Mouse (Mus musculus) embryonic facial prominence, embryonic 11.5 days (tissue): ENCODE measurements around the gene Klf6. TPM values are rescaled to one million over a fixed set of nuclear protein-coding genes. Genes with fewer than 3 reads are reported as not detected.

Experiments used
- ATAC-seq: fragments of 200-750 bp; cut with Nextera tagmentation; replicated peaks from 2 replicates; pipeline ENCODE4 v1.8.0; 2017; ENCODE audit warnings: low read depth; ENCODE audit not compliant: insufficient number of reproducible peaks, low FRiP score, low TSS enrichment
- DNase-seq: peaks from one replicate; pipeline ENCODE4 v3.0.0-alpha.2; 2015; ENCODE audit warnings: low spot score
- H3K27ac ChIP-seq: fragments of 300-500 bp; sonication (generic); replicated peaks from 2 replicates; pipeline ENCODE4 v1.5.1; 2014; ENCODE audit warnings: mild to moderate bottlenecking, low read depth, low read length, control low read depth
- H3K27me3 ChIP-seq: fragments of 300-500 bp; sonication (generic); 2 replicates; pipeline ENCODE4 v1.6.1; 2014; ENCODE audit warnings: mild to moderate bottlenecking, low read length, moderate library complexity, mixed read lengths; ENCODE audit not compliant: control insufficient read depth, insufficient read depth
- H3K36me3 ChIP-seq: fragments of 300-500 bp; sonication (generic); replicated peaks from 2 replicates; pipeline ENCODE4 v1.6.1; 2014; ENCODE audit warnings: low read depth, mild to moderate bottlenecking, low read length, moderate library complexity, mixed read lengths; ENCODE audit not compliant: control insufficient read depth, insufficient read depth
- H3K4me1 ChIP-seq: fragments of 300-500 bp; sonication (generic); 2 replicates; pipeline ENCODE4 v1.6.1; 2014; ENCODE audit warnings: low read length, mixed read lengths; ENCODE audit not compliant: control insufficient read depth, insufficient read depth
- H3K4me2 ChIP-seq: fragments of 300-500 bp; sonication (generic); 2 replicates; pipeline ENCODE4 v1.6.1; 2014; ENCODE audit warnings: low read depth, mild to moderate bottlenecking, control low read depth, low read length, moderate library complexity
- H3K4me3 ChIP-seq: fragments of 300-500 bp; sonication (generic); 2 replicates; pipeline ENCODE4 v1.5.1; 2014; ENCODE audit warnings: low read depth, low read length, control low read depth
- H3K9ac ChIP-seq: fragments of 300-500 bp; sonication (generic); replicated peaks from 2 replicates; pipeline ENCODE4 v1.6.1; 2014; ENCODE audit warnings: mild to moderate bottlenecking, control low read depth, low read length
- H3K9me3 ChIP-seq: fragments of 300-500 bp; sonication (generic); replicated peaks from 2 replicates; pipeline ENCODE4 v1.6.1; 2016; ENCODE audit warnings: mild to moderate bottlenecking, low read length, inconsistent platforms, mixed read lengths; ENCODE audit not compliant: control insufficient read depth
- WGBS: fragments of 180-500 bp; shearing (Covaris S2); extraction: QIAGEN DNeasy Blood & Tissue Kit; methylation state at CpG from one replicate; pipeline ENCODE4 v1.1.7; 2014; 5-methylcytosine and 5-hydroxymethylcytosine counted together
- polyA plus RNA-seq: library from polyadenylated mRNA; unstranded; fragments of >200 nt; fragmentation: Nextera tagmentation; extraction: Ambion mirVana; gene quantifications from 2 replicates; pipeline ENCODE4 v1.2.1, GENCODE M21; 2014

Gene Klf6
- polyA plus RNA-seq, 1 experiment from 2014 or later: 43.6 TPM

- Histone ChIP-seq H3K4me2 (no peak overlapping the region), H3K27me3 (no peaks in the 10 kb centered on the region), H3K9me3 (no peaks in the 10 kb centered on the region), H3K27ac (no peak overlapping the region), H3K4me1 (no peaks in the 10 kb centered on the region), H3K9ac (no peak overlapping the region), H3K4me3 (no peak overlapping the region), H3K36me3 (no peaks in the 10 kb centered on the region)
- DNase-seq (no peak), ATAC-seq (no peak)
- 3% methylated on average over 7 of the region's 7 CpGs for whole genome bisulfite sequencing
Observed at GRCm38 (mm10) chr13:5831976-5832375, 29.3 kb upstream of the Klf6 start.

GRCm38 (mm10) chr13:5837174-5837777 lies 24.0 kb upstream of the Klf6 start:
- Histone ChIP-seq H3K9ac (no peak overlapping the region), H3K4me3 (no peak overlapping the region), H3K4me1 (no peaks in the 10 kb centered on the region), H3K27me3 (no peaks in the 10 kb centered on the region), H3K9me3 (no peaks in the 10 kb centered on the region), H3K36me3 (no peaks in the 10 kb centered on the region), H3K27ac (no peak overlapping the region), H3K4me2 (no peak overlapping the region)
- 84% methylated on average over 4 of the region's 4 CpGs for WGBS
- DNase-seq (no peak), ATAC-seq (no peak)

GRCm38 (mm10) chr13:5841418-5841817 lies 19.9 kb upstream of the Klf6 start:
- 87% methylated on average over 6 of the region's 6 CpGs for WGBS
- H3K4me1 ChIP-seq: no peaks in the 10 kb centered on the region
- H3K4me3 ChIP-seq: no peak overlapping the region
- H3K27me3 ChIP-seq: no peaks in the 10 kb centered on the region
- DNase-seq: no peak
- H3K27ac ChIP-seq: no peak overlapping the region
- no peak for ATAC-seq
- no peaks in the 10 kb centered on the region for H3K9me3 ChIP-seq
- no peak overlapping the region for H3K4me2 ChIP-seq
- no peak overlapping the region for H3K9ac ChIP-seq
- H3K36me3 ChIP-seq: no peaks in the 10 kb centered on the region

- H3K4me3 ChIP-seq: no peak overlapping the region
- no peak for DNase-seq
- H3K9me3 ChIP-seq: no peaks in the 10 kb centered on the region
- H3K9ac ChIP-seq: no peak overlapping the region
- H3K4me2 ChIP-seq: no peak overlapping the region
- H3K36me3 ChIP-seq: no peaks in the 10 kb centered on the region
- H3K27me3 ChIP-seq: no peaks in the 10 kb centered on the region
- no peaks in the 10 kb centered on the region for H3K4me1 ChIP-seq
- WGBS: 75% methylated on average over 5 of the region's 5 CpGs
- no peak overlapping the region for H3K27ac ChIP-seq
- ATAC-seq: no peak
Observed at GRCm38 (mm10) chr13:5842911-5843310, 18.4 kb upstream of the Klf6 start.

- no peaks in the 10 kb centered on the region for H3K4me1 ChIP-seq
- no peak overlapping the region for H3K27ac ChIP-seq
- no peaks in the 10 kb centered on the region for H3K36me3 ChIP-seq
- H3K27me3 ChIP-seq: no peaks in the 10 kb centered on the region
- ATAC-seq: no peak
- H3K9ac ChIP-seq: no peak overlapping the region
- H3K9me3 ChIP-seq: no peaks in the 10 kb centered on the region
- H3K4me2 ChIP-seq: no peak overlapping the region
- WGBS: 63% methylated on average over 2 of the region's 2 CpGs
- DNase-seq: no peak
- H3K4me3 ChIP-seq: no peak overlapping the region
Observed at GRCm38 (mm10) chr13:5843829-5844228, 17.5 kb upstream of the Klf6 start.

- ATAC-seq: no peak
- H3K36me3 ChIP-seq: no peaks in the 10 kb centered on the region
- no peak overlapping the region for H3K4me2 ChIP-seq
- no peak overlapping the region for H3K4me3 ChIP-seq
- no peak overlapping the region for H3K9ac ChIP-seq
- H3K4me1 ChIP-seq: no peaks in the 10 kb centered on the region
- no peak for DNase-seq
- no peaks in the 10 kb centered on the region for H3K27me3 ChIP-seq
- 89% methylated on average over 5 of the region's 5 CpGs for WGBS
- H3K27ac ChIP-seq: no peak overlapping the region
- no peaks in the 10 kb centered on the region for H3K9me3 ChIP-seq
Observed at GRCm38 (mm10) chr13:5844338-5844737, 16.9 kb upstream of the Klf6 start.

- Histone ChIP-seq H3K9me3 (no peaks in the 10 kb centered on the region), H3K27me3 (no peaks in the 10 kb centered on the region), H3K9ac (no peak overlapping the region), H3K4me1 (no peaks in the 10 kb centered on the region), H3K27ac (no peak overlapping the region), H3K4me2 (no peak overlapping the region), H3K36me3 (no peaks in the 10 kb centered on the region), H3K4me3 (no peak overlapping the region)
- WGBS: 62% methylated on average over 10 of the region's 10 CpGs
- DNase-seq: no peak
- no peak for ATAC-seq
Observed at GRCm38 (mm10) chr13:5845161-5845590, 16.1 kb upstream of the Klf6 start.

- no peak overlapping the region for H3K9ac ChIP-seq
- no peaks in the 10 kb centered on the region for H3K36me3 ChIP-seq
- WGBS: 79% methylated on average over 5 of the region's 5 CpGs
- H3K4me3 ChIP-seq: no peak overlapping the region
- no peak for DNase-seq
- H3K9me3 ChIP-seq: no peaks in the 10 kb centered on the region
- no peak overlapping the region for H3K4me2 ChIP-seq
- no peak for ATAC-seq
- H3K27me3 ChIP-seq: no peaks in the 10 kb centered on the region
- no peak overlapping the region for H3K27ac ChIP-seq
- H3K4me1 ChIP-seq: no peaks in the 10 kb centered on the region
Observed at GRCm38 (mm10) chr13:5845605-5846004, 15.7 kb upstream of the Klf6 start.
